Mouse (Mus musculus) embryonic facial prominence, embryonic 14.5 days (tissue): ENCODE results near the gene Gnao1. TPM values are rescaled to one million over a fixed set of nuclear protein-coding genes. Genes with fewer than 3 reads are reported as not detected.
A peak's percentile ranks its signal among the peaks of the same experiment; 100 is the strongest.

Experiments
- ATAC-seq: fragments of 200-750 bp; cut with Nextera tagmentation; 2 replicates; pipeline ENCODE4 v1.8.0; 2017; ENCODE audit warnings: low read depth, moderate number of reproducible peaks, moderate TSS enrichment
- DNase-seq: peaks from one replicate; pipeline ENCODE4 v3.0.0-alpha.2; 2015; ENCODE audit warnings: low spot score
- H3K27ac ChIP-seq: fragments of 300-500 bp; sonication (generic); replicated peaks from 2 replicates; pipeline ENCODE4 v1.5.1; 2014; ENCODE audit warnings: low read depth, mild to moderate bottlenecking, low read length, moderate library complexity
- H3K27me3 ChIP-seq: fragments of 300-500 bp; sonication (generic); replicated peaks from 2 replicates; pipeline ENCODE4 v1.6.1; 2014; ENCODE audit warnings: low read length; ENCODE audit not compliant: control insufficient read depth, insufficient read depth
- H3K36me3 ChIP-seq: fragments of 300-500 bp; sonication (generic); 2 replicates; pipeline ENCODE4 v1.6.1; 2014; ENCODE audit warnings: low read length, mixed read lengths; ENCODE audit not compliant: control insufficient read depth, insufficient read depth
- H3K4me1 ChIP-seq: fragments of 300-500 bp; sonication (generic); 2 replicates; pipeline ENCODE4 v1.6.1; 2014; ENCODE audit warnings: antibody characterized with exemption, low read length; ENCODE audit not compliant: control insufficient read depth, insufficient read depth
- H3K4me2 ChIP-seq: fragments of 300-500 bp; sonication (generic); 2 replicates; pipeline ENCODE4 v1.6.1; 2014; ENCODE audit warnings: low read depth, mild to moderate bottlenecking, low read length, moderate library complexity, mixed read lengths
- H3K4me3 ChIP-seq: fragments of 300-500 bp; sonication (generic); 2 replicates; pipeline ENCODE4 v1.5.1; 2014; ENCODE audit warnings: low read depth, mild to moderate bottlenecking, low read length
- H3K9ac ChIP-seq: fragments of 300-500 bp; sonication (generic); 2 replicates; pipeline ENCODE4 v1.6.1; 2014; ENCODE audit warnings: low read depth, mild to moderate bottlenecking, low read length, moderate library complexity, mixed read lengths
- H3K9me3 ChIP-seq: fragments of 300-500 bp; sonication (generic); 2 replicates; pipeline ENCODE4 v1.6.1; 2016; ENCODE audit warnings: low read length; ENCODE audit not compliant: control insufficient read depth
- WGBS: fragments of 180-500 bp; shearing (Covaris S2); extraction: QIAGEN DNeasy Blood & Tissue Kit; methylation state at CpG from one replicate; pipeline ENCODE4 v1.1.7; 2014; 5-methylcytosine and 5-hydroxymethylcytosine counted together
- polyA plus RNA-seq: library from polyadenylated mRNA; unstranded; fragments of >200 nt; fragmentation: Nextera tagmentation; extraction: Ambion mirVana; gene quantifications from 2 replicates; pipeline ENCODE4 v1.2.1, GENCODE M21; 2014

The Gnao1 gene
- polyA plus RNA-seq, 1 experiment from 2014 or later, result 14.6 TPM

- no peaks in the 10 kb centered on the region for H3K27me3 ChIP-seq
- H3K9me3 ChIP-seq, result no peaks in the 10 kb centered on the region
- WGBS, result 91% methylated on average over 6 of the region's 9 CpGs
- H3K4me1 ChIP-seq, result no peaks in the 10 kb centered on the region
- no peak for DNase-seq
- H3K27ac ChIP-seq, result no peak overlapping the region
- H3K36me3 ChIP-seq, result 0 out of 2 replicates have a peak, but pooled peaks cover 15% of the 10 kb centered on the region
- no peak overlapping the region for H3K9ac ChIP-seq
- H3K4me3 ChIP-seq, result no peak overlapping the region
- ATAC-seq, result no peak
- H3K4me2 ChIP-seq, result no peak overlapping the region
Measured at GRCm38 (mm10) chr8:93952511-93952910, 142.7 kb downstream of the Gnao1 start.

GRCm38 (mm10) chr8:93958402-93958801 is 148.6 kb downstream of the Gnao1 start:
- 94% methylated on average over 7 of the region's 9 CpGs for WGBS
- H3K27me3 ChIP-seq, result no peaks in the 10 kb centered on the region
- H3K9ac ChIP-seq, result no peak overlapping the region
- no peak for ATAC-seq
- H3K4me3 ChIP-seq, result no peak overlapping the region
- H3K4me1 ChIP-seq, result no peaks in the 10 kb centered on the region
- H3K27ac ChIP-seq, result no peak overlapping the region
- no peak for DNase-seq
- no peak overlapping the region for H3K4me2 ChIP-seq
- no peaks in the 10 kb centered on the region for H3K9me3 ChIP-seq
- 0 out of 2 replicates have a peak, but pooled peaks cover 9% of the 10 kb centered on the region for H3K36me3 ChIP-seq

DNA sequence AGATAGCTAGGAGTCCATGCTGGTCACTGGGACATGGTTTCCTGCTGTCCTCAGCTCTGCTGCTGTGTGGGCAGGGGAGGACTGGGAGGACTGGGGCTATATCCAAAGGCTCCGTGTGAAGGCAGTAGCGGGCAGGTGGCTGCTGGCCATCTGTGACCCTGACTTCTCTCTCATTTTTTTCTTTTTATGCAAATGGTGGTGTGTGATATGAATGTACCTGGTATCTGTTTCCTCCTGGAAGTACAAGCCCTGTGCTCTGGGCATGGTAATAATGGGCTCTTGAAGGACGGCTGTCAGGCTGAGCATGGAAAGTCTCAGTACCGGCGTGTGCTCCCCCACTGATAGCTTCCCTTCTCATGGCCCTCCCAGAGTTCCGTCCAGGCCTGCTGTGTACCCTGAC is 151.1 kb downstream of the Gnao1 start:
- Histone ChIP-seq H3K27ac (no peak overlapping the region), H3K4me3 (no peak overlapping the region), H3K36me3 (no peaks in the 10 kb centered on the region), H3K9ac (no peak overlapping the region), H3K27me3 (no peaks in the 10 kb centered on the region), H3K4me1 (no peaks in the 10 kb centered on the region), H3K9me3 (no peaks in the 10 kb centered on the region), H3K4me2 (no peak overlapping the region)
- no peak for ATAC-seq
- WGBS, result 83% methylated on average over 6 of the region's 6 CpGs
- DNase-seq, result no peak

DNA sequence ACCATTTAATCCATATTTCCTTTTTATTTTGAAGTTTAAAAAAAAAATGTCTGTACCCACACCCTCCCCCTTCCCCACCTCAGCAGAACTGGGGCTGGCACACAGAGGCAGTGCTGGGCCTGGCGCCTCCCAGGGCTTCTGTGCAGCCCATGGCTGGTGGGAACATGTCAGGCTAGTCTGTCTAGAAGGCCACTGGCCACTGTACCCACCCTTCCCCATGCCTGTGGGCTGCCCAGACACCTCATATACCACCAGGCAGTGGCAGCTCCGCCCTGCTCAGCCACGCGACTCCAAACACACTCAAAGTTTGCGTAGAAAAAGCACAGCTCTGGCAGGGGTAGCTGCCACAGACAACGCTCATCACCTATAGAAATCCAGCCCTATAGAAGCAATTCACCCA is 158.5 kb downstream of the Gnao1 start:
- Histone ChIP-seq H3K4me3 (no peak overlapping the region), H3K27me3 (no peaks in the 10 kb centered on the region), H3K27ac (no peak overlapping the region; the same call in 1 of the 2 replicates), H3K9me3 (no peaks in the 10 kb centered on the region), H3K4me2 (no peak overlapping the region), H3K4me1 (no peaks in the 10 kb centered on the region; the same call in 1 of the 2 replicates), H3K9ac (no peak overlapping the region), H3K36me3 (peaks cover 30% of the 10 kb centered on the region)
- ATAC-seq (no peak), DNase-seq (peak; percentile 4)
- 59% methylated on average over 6 of the region's 6 CpGs for WGBS

- no peak overlapping the region for H3K9ac ChIP-seq
- H3K4me2 ChIP-seq, result no peak overlapping the region
- H3K4me1 ChIP-seq, result no peaks in the 10 kb centered on the region; the same call in 1 of the 2 replicates
- H3K4me3 ChIP-seq, result no peak overlapping the region
- H3K36me3 ChIP-seq, result peaks cover 45% of the 10 kb centered on the region
- WGBS, result 45% methylated on average over 7 of the region's 7 CpGs
- ATAC-seq, result no peak
- H3K9me3 ChIP-seq, result no peaks in the 10 kb centered on the region
- no peaks in the 10 kb centered on the region for H3K27me3 ChIP-seq
- no peak for DNase-seq
- H3K27ac ChIP-seq, result no peak overlapping the region
Measured at GRCm38 (mm10) chr8:93969626-93970340, 160.0 kb downstream of the Gnao1 start.

DNA sequence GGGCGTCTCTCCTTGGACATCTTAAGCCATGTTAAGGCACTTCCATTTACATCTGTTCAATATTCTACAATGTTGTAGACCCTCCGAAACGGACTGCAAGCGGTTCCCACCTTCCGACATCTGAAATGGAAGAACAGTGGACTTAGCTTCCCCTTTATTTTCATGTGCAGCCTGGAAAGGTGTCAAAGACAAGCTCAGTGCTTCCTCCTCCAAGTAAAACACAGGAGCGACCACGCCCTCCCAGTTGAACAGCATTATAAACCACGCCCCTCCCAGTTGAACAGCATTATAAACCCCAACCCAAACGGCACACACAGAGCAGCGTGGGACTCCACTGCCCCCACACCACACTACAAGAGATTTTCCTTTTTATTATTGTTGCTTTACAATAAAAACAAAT is 161.7 kb downstream of the Gnao1 start:
- Histone ChIP-seq H3K4me2 (no peak overlapping the region), H3K4me3 (no peak overlapping the region), H3K9me3 (no peaks in the 10 kb centered on the region), H3K27me3 (no peaks in the 10 kb centered on the region), H3K27ac (no peak overlapping the region), H3K9ac (no peak overlapping the region), H3K36me3 (peaks cover 62% of the 10 kb centered on the region), H3K4me1 (no peaks in the 10 kb centered on the region; the same call in 1 of the 2 replicates)
- no peak for DNase-seq
- ATAC-seq, result no peak
- WGBS, result 91% methylated on average over 10 of the region's 10 CpGs

GRCm38 (mm10) chr8:93972211-93972610 is 162.4 kb downstream of the Gnao1 start:
- H3K4me2 ChIP-seq, result no peak overlapping the region
- H3K4me1 ChIP-seq, result no peaks in the 10 kb centered on the region; the same call in 1 of the 2 replicates
- H3K27me3 ChIP-seq, result no peaks in the 10 kb centered on the region
- ATAC-seq, result no peak
- no peak overlapping the region for H3K4me3 ChIP-seq
- no peak overlapping the region for H3K9ac ChIP-seq
- peaks cover 68% of the 10 kb centered on the region for H3K36me3 ChIP-seq
- no peak overlapping the region for H3K27ac ChIP-seq
- H3K9me3 ChIP-seq, result no peaks in the 10 kb centered on the region
- peak; percentile 14 for DNase-seq
- WGBS, result 75% methylated on average over 5 of the region's 5 CpGs

- WGBS, result 77% methylated on average over 14 of the region's 14 CpGs
- DNase-seq (peak; percentile 37), ATAC-seq (peak; percentile 41; the same call in 1 of the 2 replicates)
- Histone ChIP-seq H3K9ac (no peak overlapping the region), H3K4me1 (no peaks in the 10 kb centered on the region; the same call in 1 of the 2 replicates), H3K36me3 (peaks cover 77% of the 10 kb centered on the region), H3K27ac (no peak overlapping the region), H3K4me2 (no peak overlapping the region), H3K9me3 (no peaks in the 10 kb centered on the region), H3K27me3 (no peaks in the 10 kb centered on the region), H3K4me3 (no peak overlapping the region)
Measured at GRCm38 (mm10) chr8:93972971-93973734, 163.4 kb downstream of the Gnao1 start.
